Mouse (Mus musculus) E14TG2a.4 (cell line): ENCODE data around the gene Cfap54.

Experiments
- CTCF ChIP-seq: conservative IDR thresholded peaks from 2 replicates; pipeline ENCODE4 v1.5.1; 2014; ENCODE audit warnings: low read length
- NANOG ChIP-seq: IDR thresholded peaks from 2 replicates; pipeline ENCODE4 v1.6.1; 2014; ENCODE audit warnings: borderline replicate concordance, low read length, mixed read lengths
- POU5F1 ChIP-seq: IDR thresholded peaks from 2 replicates; pipeline ENCODE4 v1.6.1; 2014; ENCODE audit warnings: low read length, borderline replicate concordance

DNA sequence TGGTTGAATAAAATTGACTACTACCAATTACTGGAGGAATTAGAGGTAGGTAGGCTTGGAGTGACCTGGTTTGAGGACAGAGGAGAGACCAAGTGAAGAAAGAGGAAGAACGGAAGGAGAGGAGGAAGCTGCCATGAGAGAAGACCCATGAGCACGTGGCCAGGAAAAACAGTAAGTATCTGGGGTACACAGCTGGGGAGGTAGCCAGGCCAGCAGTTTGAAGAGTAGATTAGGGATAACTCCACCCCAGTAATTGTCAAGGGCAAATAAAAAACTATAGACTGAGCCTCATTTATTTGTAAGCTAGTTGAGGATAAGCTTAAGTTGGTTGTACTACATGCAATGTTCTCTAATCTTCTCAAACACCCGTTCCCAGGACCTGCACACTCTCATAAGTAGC, 116.3 kb downstream of the Cfap54 start:
- TF ChIP-seq CTCF (no peak), NANOG (no peak), POU5F1 (no peak)
